In genomic region chr4:46967981-46968380, GRCm38 (mm10) we compare ENCODE assay signal across 19 mouse cellular contexts. TPM values are rescaled to one million over a fixed set of nuclear protein-coding genes. Genes with fewer than 3 reads are reported as not detected.
"Had no signal": no experiment of that assay in that cellular context is flagged by ENCODE, and none has a peak within 500 bp of the region (broad histone marks: within the 10 kb centered on the region; RNA-seq: fewer than 3 reads in every experiment).

No protein-coding gene starts in this region.

- ATAC-seq: midbrain, embryonic 15.5 days had no signal

- H3K27ac ChIP-seq: kidney, embryonic 15.5 days; layer of hippocampus, adult 2 months; left cerebral cortex, adult 2 months; liver, embryonic 13.5 days; midbrain, embryonic 12.5 days; midbrain, embryonic 15.5 days had no signal

- H3K27me3 ChIP-seq: liver, embryonic 13.5 days; midbrain, embryonic 12.5 days; midbrain, embryonic 15.5 days had no signal

- DNase-seq: kidney, adult 8-10 months; kidney, postnatal 10 days; kidney, postnatal 4 days; layer of hippocampus, adult 9-11 months; liver, embryonic 13.5 days; lung, adult 2 months; lung, postnatal 14 days; lung, postnatal 4 days; retina, postnatal 1 day; thymus, adult 18-20 months; thymus, postnatal 36 days had no signal

- H3K9me3 ChIP-seq: kidney, embryonic 15.5 days; liver, embryonic 13.5 days; midbrain, embryonic 12.5 days; midbrain, embryonic 15.5 days had no signal

- H3K9ac ChIP-seq: kidney, embryonic 15.5 days; liver, embryonic 13.5 days; midbrain, embryonic 12.5 days; midbrain, embryonic 15.5 days had no signal

- H3K4me3 ChIP-seq: kidney, embryonic 15.5 days; layer of hippocampus, adult 2 months; left cerebral cortex, adult 2 months; liver, embryonic 13.5 days; midbrain, embryonic 12.5 days; midbrain, embryonic 15.5 days had no signal

- H3K4me1 ChIP-seq: kidney, embryonic 15.5 days; liver, embryonic 13.5 days; midbrain, embryonic 12.5 days; midbrain, embryonic 15.5 days had no signal

- H3K4me2 ChIP-seq: kidney, embryonic 15.5 days; liver, embryonic 13.5 days; midbrain, embryonic 12.5 days; midbrain, embryonic 15.5 days had no signal

- H3K36me3 ChIP-seq: kidney, embryonic 15.5 days; liver, embryonic 13.5 days; midbrain, embryonic 12.5 days; midbrain, embryonic 15.5 days had no signal

RNA-seq across cellular contexts. Expression of gene Gabbr2, which starts 23.7 kb away (rescaled TPM):
- total RNA-seq: megakaryocyte, adult 5-6 weeks; neutrophil, adult 5-6 weeks had no signal
- polyA plus RNA-seq: lung, adult 2 months; spleen, adult 2 months had no signal
